Mouse (Mus musculus) natural killer cell, adult 2 months (primary cell): ENCODE results near the gene Acyp2.
A peak's percentile ranks its signal among the peaks of the same experiment; 100 is the strongest.
"Not testable (repeated sequence)": the region's sequence is repeated elsewhere in the genome, so short reads cannot be mapped to it uniquely, and the experiment has no call there.

Experiments
- DNase-seq, 2 experiments: peaks; one replicate each; pipeline ENCODE4 v3.0.0; 2022; ENCODE audit warnings: low spot score in 2 of 2

Gene Acyp2

GRCm38 (mm10) chr11:30649001-30649637, at the start of gene Acyp2:
Gene Acyp2, minus strand, starts transcription at chr11:30649587.
- peak; percentile 76 to 79 for DNase-seq

GRCm38 (mm10) chr11:30689421-30689820, 40.0 kb upstream of the Acyp2 start:
- no peak for DNase-seq

GRCm38 (mm10) chr11:30676086-30676485, 26.7 kb upstream of the Acyp2 start:
- DNase-seq, result peak in 1 of 2 experiments; percentile 5

GRCm38 (mm10) chr11:30672719-30673118, 23.3 kb upstream of the Acyp2 start:
- DNase-seq, result no peak

GRCm38 (mm10) chr11:30663001-30663400, 13.6 kb upstream of the Acyp2 start:
- DNase-seq, result no peak

- DNase-seq, result no peak
Observed at GRCm38 (mm10) chr11:30662591-30662990, 13.2 kb upstream of the Acyp2 start.

- no peak for DNase-seq
Observed at GRCm38 (mm10) chr11:30657069-30657468, 7.7 kb upstream of the Acyp2 start.

GRCm38 (mm10) chr11:30656060-30656459, 6.7 kb upstream of the Acyp2 start:
- DNase-seq, result no peak

GRCm38 (mm10) chr11:30650416-30650815, 1.0 kb upstream of the Acyp2 start:
- DNase-seq, result no peak

GRCm38 (mm10) chr11:30635674-30636073, 13.7 kb downstream of the Acyp2 start:
- no peak for DNase-seq

GRCm38 (mm10) chr11:30630514-30630913, 18.9 kb downstream of the Acyp2 start:
- no peak for DNase-seq

GRCm38 (mm10) chr11:30623218-30623617, 26.2 kb downstream of the Acyp2 start:
- DNase-seq, result no peak

- DNase-seq, result not testable (repeated sequence)
Observed at GRCm38 (mm10) chr11:30621386-30622363, 27.7 kb downstream of the Acyp2 start.

GRCm38 (mm10) chr11:30618235-30618634, 31.2 kb downstream of the Acyp2 start:
- no peak for DNase-seq

- DNase-seq, result no peak
Observed at GRCm38 (mm10) chr11:30617571-30618097, 31.8 kb downstream of the Acyp2 start.

- no peak for DNase-seq
Observed at GRCm38 (mm10) chr11:30615977-30616376, 33.4 kb downstream of the Acyp2 start.

- DNase-seq, result no peak
Observed at GRCm38 (mm10) chr11:30613916-30614546, 35.4 kb downstream of the Acyp2 start.

- no peak for DNase-seq
Observed at GRCm38 (mm10) chr11:30612699-30613098, 36.7 kb downstream of the Acyp2 start.

GRCm38 (mm10) chr11:30609247-30609646, 40.1 kb downstream of the Acyp2 start:
- DNase-seq, result no peak

- no peak for DNase-seq
Observed at GRCm38 (mm10) chr11:30607587-30608518, 41.5 kb downstream of the Acyp2 start.

GRCm38 (mm10) chr11:30597259-30597658, 52.1 kb downstream of the Acyp2 start:
- DNase-seq, result no peak
